Mouse (Mus musculus) midbrain, embryonic 16.5 days (tissue): ENCODE results near the gene Bcr. TPM values are rescaled to one million over a fixed set of nuclear protein-coding genes. Genes with fewer than 3 reads are reported as not detected.

Experiments used
- ATAC-seq: fragments of 200-750 bp; cut with Nextera tagmentation; 2 replicates; pipeline ENCODE4 v1.8.0; 2017; ENCODE audit warnings: moderate TSS enrichment
- H3K27ac ChIP-seq: fragments of 300-500 bp; sonication (generic); 2 replicates; pipeline ENCODE4 v1.5.1; 2014; ENCODE audit warnings: mild to moderate bottlenecking, low read length, mixed read lengths
- H3K27me3 ChIP-seq: fragments of 300-500 bp; sonication (generic); 2 replicates; pipeline ENCODE4 v1.6.1; 2014; ENCODE audit warnings: low read depth, low read length, mixed read lengths; ENCODE audit not compliant: control insufficient read depth, insufficient read depth
- H3K36me3 ChIP-seq: fragments of 300-500 bp; sonication (generic); 2 replicates; pipeline ENCODE4 v1.6.1; 2014; ENCODE audit warnings: mild to moderate bottlenecking, low read length, moderate library complexity, mixed read lengths; ENCODE audit not compliant: control insufficient read depth, insufficient read depth
- H3K4me1 ChIP-seq: fragments of 300-500 bp; sonication (generic); 2 replicates; pipeline ENCODE4 v1.6.1; 2014; ENCODE audit warnings: mild to moderate bottlenecking, low read length, mixed read lengths; ENCODE audit not compliant: control insufficient read depth, insufficient read depth
- H3K4me2 ChIP-seq: fragments of 300-500 bp; sonication (generic); 2 replicates; pipeline ENCODE4 v1.6.1; 2014; ENCODE audit warnings: mild to moderate bottlenecking, low read length, mixed read lengths
- H3K4me3 ChIP-seq: fragments of 300-500 bp; sonication (generic); 2 replicates; pipeline ENCODE4 v1.5.1; 2014; ENCODE audit warnings: low read depth, mild to moderate bottlenecking, low read length, moderate library complexity, mixed read lengths
- H3K9ac ChIP-seq: fragments of 300-500 bp; sonication (generic); 2 replicates; pipeline ENCODE4 v1.6.1; 2014; ENCODE audit warnings: low read depth, low read length, mixed read lengths
- H3K9me3 ChIP-seq: fragments of 300-500 bp; sonication (generic); replicated peaks from 2 replicates; pipeline ENCODE4 v1.6.1; 2014; ENCODE audit warnings: mild to moderate bottlenecking, low read length, mixed read lengths; ENCODE audit not compliant: control insufficient read depth, poor library complexity, severe bottlenecking
- WGBS: fragments of 180-500 bp; shearing (Covaris S2); extraction: QIAGEN DNeasy Blood & Tissue Kit; methylation state at CpG from one replicate; pipeline ENCODE4 v1.1.7; 2014; 5-methylcytosine and 5-hydroxymethylcytosine counted together
- polyA plus RNA-seq: library from polyadenylated mRNA; unstranded; fragments of >200 nt; fragmentation: Nextera tagmentation; extraction: Ambion mirVana; gene quantifications from 2 replicates; pipeline ENCODE4 v1.2.1, GENCODE M21; 2015

Bcr gene
- polyA plus RNA-seq, 1 experiment from 2014 or later, result 12.4 TPM

DNA sequence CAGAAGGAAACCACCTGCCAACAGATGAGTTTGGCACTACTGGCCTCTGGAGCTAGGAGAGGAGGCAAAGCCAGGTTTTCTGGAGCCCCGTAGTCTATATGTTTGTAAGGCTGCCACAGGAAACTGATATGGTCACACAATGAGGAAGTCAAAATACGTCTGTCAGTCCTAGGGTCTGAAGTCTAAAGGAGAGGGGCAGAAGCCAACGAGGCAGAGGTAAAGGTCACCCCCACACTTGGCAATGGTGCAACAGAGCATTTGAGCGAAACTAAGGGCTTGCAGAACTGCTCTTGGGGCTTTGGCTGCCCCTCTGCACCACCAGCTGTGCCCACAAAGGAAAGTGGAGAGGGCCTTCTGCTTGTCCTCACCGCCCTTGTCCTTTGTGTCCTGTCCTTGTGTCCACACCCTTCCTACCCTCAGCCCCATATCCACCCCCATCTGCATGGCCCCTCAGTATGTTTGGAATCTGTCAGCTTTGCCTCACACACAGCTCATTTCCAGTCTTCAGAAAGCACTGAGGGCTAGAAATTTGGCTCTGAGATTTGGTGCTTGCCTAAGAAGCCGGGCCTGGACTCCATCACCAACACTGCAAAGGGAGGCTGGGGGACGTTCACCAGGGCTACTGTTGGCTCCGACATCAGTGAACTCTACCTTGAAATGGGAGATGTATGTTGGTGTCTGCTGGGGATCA lies 127.1 kb downstream of the Bcr start:
- Histone ChIP-seq H3K9me3 (0 out of 2 replicates have a peak, but pooled peaks cover 2% of the 10 kb centered on the region), H3K4me3 (no peak overlapping the region), H3K27me3 (no peaks in the 10 kb centered on the region), H3K4me2 (no peak overlapping the region), H3K27ac (no peak overlapping the region), H3K36me3 (peaks cover 8% of the 10 kb centered on the region), H3K4me1 (no peaks in the 10 kb centered on the region; the same call in 1 of the 2 replicates), H3K9ac (no peak overlapping the region)
- 84% methylated on average over 8 of the region's 8 CpGs for WGBS
- no peak for ATAC-seq

DNA sequence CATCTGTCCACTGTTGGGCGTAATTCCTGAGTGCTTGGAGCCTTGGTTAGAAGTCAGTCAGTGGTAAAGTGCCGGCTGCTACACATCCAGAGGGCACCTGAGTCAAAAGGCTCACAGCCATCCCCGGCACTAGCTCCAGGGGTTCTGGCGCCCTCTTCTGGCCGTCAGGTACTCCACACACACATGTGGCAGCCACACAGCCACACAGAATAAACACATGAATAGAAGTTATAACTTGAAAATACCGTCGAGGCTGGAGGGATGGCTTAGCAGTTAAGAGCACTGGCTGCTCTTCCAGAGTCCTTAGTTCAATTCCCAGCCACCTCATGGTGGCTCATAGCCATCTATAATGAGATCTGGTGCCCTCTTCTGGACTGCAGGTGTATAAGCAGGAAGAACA lies 131.3 kb downstream of the Bcr start:
- 47% methylated on average over 7 of the region's 7 CpGs for WGBS
- no peak for ATAC-seq
- Histone ChIP-seq H3K4me3 (no peak overlapping the region), H3K4me1 (no peaks in the 10 kb centered on the region), H3K9ac (no peak overlapping the region), H3K27me3 (no peaks in the 10 kb centered on the region), H3K27ac (no peak overlapping the region), H3K9me3 (0 out of 2 replicates have a peak, but pooled peaks cover 2% of the 10 kb centered on the region), H3K36me3 (no peaks in the 10 kb centered on the region), H3K4me2 (no peak overlapping the region)

DNA sequence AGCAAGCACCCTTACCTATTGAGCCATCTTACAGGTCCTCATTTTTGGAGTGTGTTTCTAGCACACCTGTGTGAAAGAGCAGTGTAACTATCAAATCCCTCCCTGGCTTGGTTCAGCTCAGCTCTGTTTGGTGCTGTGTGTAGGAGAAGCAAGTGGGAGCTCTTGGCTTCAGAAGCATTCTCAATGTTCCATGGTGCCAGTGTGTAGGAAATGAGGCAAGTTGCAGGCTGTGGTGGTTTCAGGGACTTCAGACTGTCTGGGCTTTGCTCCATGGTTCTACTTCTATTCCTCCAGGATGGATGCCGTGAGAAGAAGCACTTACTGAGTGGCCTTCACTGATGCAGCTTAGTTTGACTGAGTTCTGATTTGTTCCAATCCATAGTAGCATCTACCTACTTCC lies 137.4 kb downstream of the Bcr start:
- H3K4me1 ChIP-seq, result no peaks in the 10 kb centered on the region
- no peak overlapping the region for H3K4me3 ChIP-seq
- no peak overlapping the region for H3K4me2 ChIP-seq
- ATAC-seq, result no peak
- WGBS, result 86% methylated on average over 1 of the region's 1 CpGs
- no peaks in the 10 kb centered on the region for H3K9me3 ChIP-seq
- H3K36me3 ChIP-seq, result no peaks in the 10 kb centered on the region
- H3K9ac ChIP-seq, result no peak overlapping the region
- no peak overlapping the region for H3K27ac ChIP-seq
- no peaks in the 10 kb centered on the region for H3K27me3 ChIP-seq

DNA sequence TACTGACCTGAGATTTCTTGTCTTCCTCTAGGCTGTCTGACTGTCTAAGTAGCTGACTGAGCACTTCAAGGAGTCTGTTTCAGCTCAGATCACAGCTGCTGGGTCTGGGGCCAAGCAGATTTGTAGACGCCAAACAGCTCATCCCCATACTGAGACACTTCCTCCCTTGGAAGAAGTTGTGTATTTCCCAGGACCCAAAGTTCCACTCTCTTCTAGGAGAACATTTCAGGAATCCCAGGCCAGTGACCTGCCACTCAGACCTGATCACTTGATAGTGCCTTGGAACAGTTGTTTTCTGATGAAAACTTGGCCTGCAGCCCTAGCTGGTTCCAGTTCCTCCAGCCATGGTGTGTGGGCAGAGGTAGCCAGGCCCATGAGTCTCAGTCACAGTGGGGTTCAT lies 140.3 kb downstream of the Bcr start:
- Histone ChIP-seq H3K27me3 (no peaks in the 10 kb centered on the region), H3K27ac (no peak overlapping the region), H3K4me3 (no peak overlapping the region), H3K9ac (no peak overlapping the region), H3K4me1 (no peaks in the 10 kb centered on the region), H3K36me3 (no peaks in the 10 kb centered on the region), H3K4me2 (no peak overlapping the region), H3K9me3 (no peaks in the 10 kb centered on the region)
- WGBS, result 96% methylated on average over 1 of the region's 1 CpGs
- ATAC-seq, result no peak

DNA sequence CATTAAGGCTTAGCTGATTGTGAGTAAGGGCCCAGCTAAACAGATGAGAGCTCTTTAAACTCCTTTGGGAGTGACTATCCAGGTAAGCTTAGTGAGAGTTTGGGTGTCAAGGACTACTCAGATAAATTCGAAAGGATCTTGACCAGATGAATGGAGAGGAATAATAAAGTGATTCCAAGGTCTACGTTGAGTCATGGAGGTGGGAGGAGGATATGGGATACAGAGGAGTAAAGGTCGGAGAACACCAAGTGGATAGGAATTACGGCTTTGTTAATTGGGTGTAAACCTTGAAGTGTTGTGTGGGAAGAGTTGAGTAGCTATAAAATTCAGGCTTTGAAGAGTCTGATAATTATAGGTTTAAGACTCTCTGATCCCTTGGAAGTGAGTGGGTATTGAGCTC lies 145.8 kb downstream of the Bcr start:
- no peak overlapping the region for H3K4me2 ChIP-seq

DNA sequence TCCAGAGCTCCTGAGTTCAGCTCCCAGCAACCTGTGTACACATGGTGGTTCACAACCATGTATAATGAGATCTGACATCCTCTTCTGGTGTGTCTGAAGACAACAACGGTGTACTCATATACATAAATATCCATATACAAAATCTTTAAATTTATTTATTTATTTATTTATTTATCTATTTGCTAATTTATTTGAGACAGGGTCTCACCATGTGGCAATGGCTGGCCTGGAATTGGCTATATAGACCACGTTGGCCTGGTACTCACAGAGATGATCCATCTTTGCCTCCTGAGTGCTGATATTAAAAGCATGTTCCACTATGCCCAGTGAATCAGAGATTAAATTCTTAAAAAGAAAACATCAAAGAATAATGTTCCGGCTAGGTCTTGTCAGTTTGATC lies 150.4 kb downstream of the Bcr start:
- WGBS, result 95% methylated on average over 3 of the region's 3 CpGs
- Histone ChIP-seq H3K4me2 (no peak overlapping the region), H3K27ac (no peak overlapping the region; the same call in 1 of the 2 replicates)

More for the DNA sequence above, 145.8 kb downstream of the Bcr start:
- 81% methylated on average over 4 of the region's 4 CpGs for WGBS
- Histone ChIP-seq H3K27ac (no peak overlapping the region), H3K36me3 (no peaks in the 10 kb centered on the region), H3K4me3 (no peak overlapping the region), H3K9me3 (no peaks in the 10 kb centered on the region), H3K27me3 (no peaks in the 10 kb centered on the region), H3K9ac (no peak overlapping the region), H3K4me1 (no peaks in the 10 kb centered on the region)
- ATAC-seq, result no peak

DNA sequence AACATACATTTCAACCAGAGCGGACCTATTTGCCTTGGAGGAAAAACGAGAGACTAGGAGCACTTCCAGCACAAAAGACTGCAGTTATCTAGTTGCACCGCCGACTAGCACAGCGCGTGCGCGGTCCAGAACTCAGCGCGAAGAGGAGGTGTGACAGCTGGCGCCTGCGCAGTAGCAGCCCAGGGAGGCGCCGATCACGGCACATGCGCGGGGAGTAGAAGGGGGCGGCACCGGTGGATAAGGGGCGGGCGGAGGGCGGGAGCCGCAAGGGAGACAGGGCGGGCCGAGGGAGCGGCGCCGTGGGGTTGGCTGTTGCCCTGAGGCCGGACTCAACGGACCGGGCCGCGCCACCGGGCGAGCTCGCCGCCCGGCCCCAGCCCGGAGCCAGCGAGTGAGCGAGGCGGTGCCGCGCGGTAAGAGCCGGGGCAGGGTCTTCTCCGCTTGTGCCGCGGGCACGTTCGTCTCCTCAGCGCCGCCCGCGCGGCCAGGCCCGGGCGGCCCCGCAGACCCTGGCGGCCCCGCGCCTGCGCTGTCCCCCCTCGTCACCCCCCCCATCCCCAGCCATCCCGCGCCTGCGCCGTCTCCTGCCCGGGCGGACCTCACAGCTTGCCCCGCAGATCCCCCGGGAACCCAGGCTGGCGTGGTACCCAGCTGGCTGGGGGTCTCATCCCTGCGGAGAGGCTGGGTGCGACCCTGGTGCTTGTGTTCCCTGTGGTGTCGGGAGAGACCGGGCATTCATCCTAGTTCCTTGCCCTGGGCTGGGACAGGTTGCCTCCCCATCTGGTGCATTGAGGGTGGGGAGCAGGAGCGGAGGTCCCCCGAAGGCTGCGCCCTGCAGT lies 151.6 kb downstream of the Bcr start, which contains the start of gene Specc1l:
Gene Specc1l (plus strand): TSS at position 267 of the 839 bp plus-strand sequence.
- Histone ChIP-seq H3K4me2 (peak within 1 kb of the TSS; percentile 71), H3K4me3 (peak within 1 kb of the TSS; percentile 68), H3K27ac (peak within 1 kb of the TSS; percentile 96), H3K4me1 (peaks cover 17% of the 10 kb centered on the region), H3K36me3 (no peaks in the 10 kb centered on the region), H3K9me3 (no peaks in the 10 kb centered on the region), H3K9ac (peak within 1 kb of the TSS; percentile 88), H3K27me3 (no peaks in the 10 kb centered on the region)
- under 1% methylated on average over 70 of the region's 80 CpGs for WGBS
- ATAC-seq, result peak; percentile 97

More for the DNA sequence above, 150.4 kb downstream of the Bcr start:
- Histone ChIP-seq H3K36me3 (no peaks in the 10 kb centered on the region), H3K9ac (no peak overlapping the region), H3K9me3 (no peaks in the 10 kb centered on the region), H3K27me3 (no peaks in the 10 kb centered on the region), H3K4me1 (peaks cover 17% of the 10 kb centered on the region), H3K4me3 (no peak overlapping the region)
- ATAC-seq, result no peak

DNA sequence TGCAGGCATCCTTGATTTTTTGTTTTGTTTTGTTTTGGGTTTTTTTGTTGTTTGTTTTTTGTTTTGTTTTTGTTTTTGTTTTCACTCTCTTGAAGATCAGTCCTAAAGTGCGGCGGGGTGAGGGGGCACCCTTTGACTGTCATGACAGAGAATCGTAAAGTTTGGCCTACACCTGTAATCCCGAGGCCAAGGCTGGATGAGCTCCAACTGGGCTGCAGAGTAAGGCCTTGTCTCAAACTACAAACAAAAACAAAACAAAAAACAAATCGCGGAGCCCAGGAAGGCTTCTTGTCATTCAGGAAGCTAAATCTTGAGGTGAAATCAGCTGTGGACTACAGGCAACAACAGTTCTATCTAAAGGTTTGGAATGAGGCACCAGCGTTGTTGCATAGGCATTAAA lies 152.6 kb downstream of the Bcr start:
- 39% methylated on average over 7 of the region's 7 CpGs for WGBS

DNA sequence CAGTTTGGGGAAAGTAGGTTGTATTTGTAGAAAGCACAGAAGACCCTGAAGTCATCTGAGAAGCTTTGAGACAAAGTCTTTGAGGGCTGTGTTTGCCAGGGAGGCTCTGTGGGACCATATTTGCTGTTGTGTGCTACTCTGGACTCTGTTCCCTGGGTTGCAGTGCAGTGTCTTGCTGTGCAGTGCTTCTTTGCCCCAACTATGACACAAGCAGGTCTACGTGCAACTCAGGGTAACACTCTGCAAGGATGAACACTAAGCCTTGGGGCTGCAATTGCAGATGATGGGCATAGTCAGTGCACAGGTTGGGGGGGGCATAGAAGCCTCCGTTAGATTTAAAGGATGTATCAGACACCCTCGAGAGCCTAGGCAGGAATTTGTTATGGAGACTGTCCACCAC lies 160.3 kb downstream of the Bcr start:
- ATAC-seq, result no peak
- 0 out of 2 replicates have a peak, but pooled peaks cover 4% of the 10 kb centered on the region for H3K4me1 ChIP-seq
- no peak overlapping the region for H3K4me2 ChIP-seq
- WGBS, result 100% methylated on average over 3 of the region's 3 CpGs
- no peak overlapping the region for H3K27ac ChIP-seq
- no peak overlapping the region for H3K9ac ChIP-seq
- no peak overlapping the region for H3K4me3 ChIP-seq
- H3K27me3 ChIP-seq, result no peaks in the 10 kb centered on the region
- H3K9me3 ChIP-seq, result no peaks in the 10 kb centered on the region
- H3K36me3 ChIP-seq, result no peaks in the 10 kb centered on the region

More for the DNA sequence above, 152.6 kb downstream of the Bcr start:
- Histone ChIP-seq H3K36me3 (no peaks in the 10 kb centered on the region), H3K27me3 (no peaks in the 10 kb centered on the region), H3K4me1 (peaks cover 17% of the 10 kb centered on the region), H3K9ac (peak overlapping the region; percentile 88), H3K4me3 (peak overlapping the region; percentile 68), H3K9me3 (no peaks in the 10 kb centered on the region), H3K27ac (peak overlapping the region; percentile 96), H3K4me2 (peak overlapping the region; percentile 71)
- no peak for ATAC-seq
